Mouse (Mus musculus) right cerebral cortex, adult 2 months (tissue): ENCODE results near the gene Tbcel.
A peak's percentile ranks its signal among the peaks of the same experiment; 100 is the strongest.

Source experiments
- DNase-seq, 2 experiments: peaks; one replicate each; pipeline ENCODE4 v3.0.0; 2021 to 2022; ENCODE audit warnings: low spot score in 2 of 2

Gene Tbcel

DNA sequence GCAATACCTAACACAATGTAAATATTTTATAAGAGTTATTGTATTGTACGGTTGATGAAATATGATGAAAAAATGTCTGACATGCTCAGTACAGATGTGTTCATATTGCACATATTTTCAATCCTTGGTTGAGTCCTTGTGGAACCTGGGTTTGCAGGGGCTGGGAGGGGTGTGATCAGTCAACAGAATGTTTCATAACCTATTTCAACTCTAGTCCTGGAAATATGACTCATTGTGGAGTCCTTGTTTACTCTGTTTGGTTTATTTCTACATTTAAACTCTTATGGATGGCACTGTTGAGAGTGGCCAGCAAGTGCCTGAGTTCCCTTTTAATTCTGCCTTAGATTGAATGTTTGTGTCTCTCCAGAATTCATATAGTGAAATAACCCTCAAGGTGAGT lies 22.9 kb downstream of the Tbcel start:
- no peak for DNase-seq

DNA sequence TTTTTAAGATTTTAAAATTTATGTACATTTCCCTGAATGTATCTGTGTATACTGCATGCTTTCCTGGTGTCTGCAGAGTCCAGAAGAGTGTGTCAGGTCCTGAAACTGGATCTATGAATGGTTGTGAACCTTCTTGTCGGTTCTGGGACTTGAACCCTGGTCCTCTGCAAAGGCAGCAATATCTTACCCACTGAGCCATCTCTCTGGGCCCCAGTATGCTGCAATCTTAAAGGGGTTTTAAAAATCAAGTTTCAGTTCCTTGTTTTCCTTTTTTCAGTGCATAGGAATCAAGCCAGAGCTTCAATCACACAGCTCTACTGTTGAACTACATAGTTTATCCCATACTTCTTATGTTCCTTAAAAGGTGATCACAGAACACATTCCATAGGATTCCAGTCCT lies 24.7 kb downstream of the Tbcel start:
- no peak for DNase-seq

DNA sequence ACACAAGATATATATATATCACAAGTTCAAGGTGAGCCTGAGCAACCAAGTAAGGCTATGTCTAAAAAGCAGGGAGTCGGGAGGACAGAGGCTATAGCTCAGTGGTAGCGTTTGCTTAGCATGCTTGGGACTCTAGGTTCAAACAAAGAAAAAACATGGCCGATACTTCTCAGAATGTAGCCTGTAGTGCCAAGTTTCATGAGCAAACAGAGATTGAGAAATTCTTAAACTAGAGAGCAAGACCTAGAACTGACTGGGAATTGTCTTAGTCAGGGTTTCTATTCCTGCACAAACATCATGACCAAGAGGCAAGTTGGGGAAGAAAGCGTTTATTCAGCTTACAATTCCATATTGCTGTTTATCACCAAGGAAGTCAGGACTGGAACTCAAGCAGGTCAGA lies 31.4 kb downstream of the Tbcel start:
- no peak for DNase-seq

GRCm38 (mm10) chr9:42474244-42474643 lies 33.4 kb downstream of the Tbcel start:
- DNase-seq, result no peak

DNA sequence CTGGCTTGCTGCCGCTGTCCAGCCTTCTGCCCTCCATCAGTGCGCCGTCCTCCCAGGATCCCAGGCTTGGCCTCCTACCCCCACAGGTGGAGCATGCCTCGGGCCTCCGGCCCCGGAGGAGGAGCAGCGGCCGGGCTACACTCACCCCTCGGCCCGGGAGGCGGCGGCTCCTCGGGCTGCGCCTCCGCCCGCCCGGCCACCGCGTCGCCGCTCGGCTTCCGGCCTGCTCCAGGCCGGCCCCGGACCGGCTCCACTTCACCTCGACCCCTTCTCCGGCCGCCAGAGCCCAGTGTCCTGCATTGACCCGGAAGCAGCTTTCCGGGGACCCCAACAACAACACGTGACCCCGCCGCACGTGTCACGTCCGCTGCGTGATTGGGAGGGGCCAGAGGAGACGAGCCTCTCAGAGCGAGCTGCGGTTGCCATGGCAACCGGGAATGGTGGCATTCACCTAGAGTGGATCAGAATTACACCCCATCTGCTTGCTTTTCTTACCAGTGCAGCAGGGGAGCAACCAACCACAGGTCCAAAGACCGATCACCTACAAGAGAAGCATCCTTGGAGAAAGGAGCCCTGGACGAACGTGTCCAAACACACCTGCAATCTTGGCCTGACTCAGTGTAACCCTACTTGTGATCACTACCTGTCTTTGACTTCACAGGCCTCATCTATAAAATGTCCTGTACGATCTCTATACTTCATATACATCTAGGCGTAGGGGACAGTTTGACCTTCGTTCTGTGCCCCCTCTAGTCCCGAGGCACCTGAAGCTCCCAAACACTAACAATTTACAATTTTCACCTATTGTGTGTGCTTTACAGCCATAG lies 35.5 kb downstream of the Tbcel start:
- DNase-seq, result peak; percentile 92 to 96

GRCm38 (mm10) chr9:42471214-42471613 lies 36.4 kb downstream of the Tbcel start:
- DNase-seq, result peak in 1 of 2 experiments; percentile 35

DNA sequence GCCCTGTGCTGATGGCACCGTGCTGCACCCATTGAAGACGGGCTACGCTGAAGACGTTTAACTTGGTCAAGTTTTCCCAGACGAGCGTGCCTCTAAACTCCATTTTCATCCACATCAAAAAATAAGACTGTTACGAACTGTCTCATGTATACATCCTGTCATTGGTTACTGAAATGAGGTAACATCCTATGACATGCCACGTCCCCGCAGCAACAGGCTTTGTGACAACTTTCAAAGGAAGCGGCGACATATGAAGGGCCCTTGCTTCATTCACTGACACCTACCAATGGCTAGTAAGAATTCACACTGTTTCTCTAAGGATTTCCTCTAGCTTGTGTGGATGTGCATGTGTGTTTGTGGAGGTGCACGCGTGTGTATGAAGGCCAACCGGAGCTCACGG lies 38.3 kb downstream of the Tbcel start:
- no peak for DNase-seq

GRCm38 (mm10) chr9:42468360-42468759 lies 39.2 kb downstream of the Tbcel start:
- no peak for DNase-seq

GRCm38 (mm10) chr9:42467116-42467815 lies 40.3 kb downstream of the Tbcel start:
- DNase-seq, result no peak

DNA sequence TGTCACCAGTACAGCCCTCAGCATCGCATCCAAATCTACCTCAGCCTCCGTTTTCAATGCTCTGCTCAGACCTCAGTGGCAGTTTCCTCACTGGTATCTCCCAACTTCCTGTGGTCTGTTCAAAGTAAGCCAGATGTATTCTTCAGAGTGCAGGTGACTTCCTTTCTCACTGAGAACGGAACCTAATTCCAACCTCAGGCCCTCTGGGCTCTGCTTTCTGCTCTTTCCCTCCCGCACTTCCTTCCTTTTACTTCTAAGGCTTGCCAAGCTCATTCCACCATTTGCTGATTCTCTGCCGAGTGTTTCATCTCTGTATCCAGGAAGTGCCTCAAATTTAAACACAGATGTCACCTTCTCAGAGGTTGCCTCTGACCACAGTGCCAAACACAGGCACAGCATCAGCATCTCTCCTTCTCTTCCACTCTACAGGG lies 41.9 kb downstream of the Tbcel start:
- DNase-seq, result no peak

DNA sequence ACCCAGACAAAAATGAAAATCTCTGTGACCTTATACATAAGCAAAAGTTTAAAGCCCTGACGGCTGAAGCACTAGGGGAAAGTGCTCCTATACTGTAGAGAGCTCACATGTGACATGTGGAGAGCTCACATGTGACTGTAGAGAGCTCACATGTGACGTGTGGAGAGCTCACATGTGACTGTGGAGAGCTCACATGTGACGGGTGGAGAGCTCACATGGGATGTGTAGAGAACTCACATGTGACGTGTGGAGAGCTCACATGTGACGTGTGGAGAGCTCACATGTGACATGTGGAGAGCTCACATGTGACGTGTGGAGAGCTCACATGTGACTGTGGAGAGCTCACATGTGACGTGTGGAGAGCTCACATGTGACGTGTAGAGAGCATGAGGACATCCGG lies 43.4 kb downstream of the Tbcel start:
- DNase-seq, result no peak

- DNase-seq, result no peak
Measured at GRCm38 (mm10) chr9:42463220-42463989, 44.2 kb downstream of the Tbcel start.

- DNase-seq, result no peak
Measured at GRCm38 (mm10) chr9:42462585-42463219, 44.9 kb downstream of the Tbcel start.

GRCm38 (mm10) chr9:42461390-42462108 lies 46.1 kb downstream of the Tbcel start:
- no peak for DNase-seq

- DNase-seq, result no peak
Measured at GRCm38 (mm10) chr9:42460353-42460752, 47.3 kb downstream of the Tbcel start.

DNA sequence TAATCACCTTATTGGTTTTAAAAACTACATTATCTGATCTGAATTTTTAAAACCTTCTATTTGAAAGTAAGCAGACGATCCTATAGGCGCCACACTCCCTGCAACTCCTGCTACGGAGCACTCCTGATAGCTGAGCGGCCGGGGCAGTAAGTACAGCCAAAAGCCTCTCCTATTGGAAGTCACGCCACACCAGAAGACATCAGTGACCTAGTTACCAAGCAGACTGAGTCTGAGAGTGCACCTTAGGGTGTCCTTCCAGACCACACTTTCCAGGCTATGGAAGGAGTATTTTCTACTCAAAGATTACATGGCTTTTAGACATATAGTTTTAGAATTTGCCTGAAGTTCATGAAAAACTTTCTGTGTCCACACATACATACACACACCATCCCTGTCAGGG lies 47.9 kb downstream of the Tbcel start:
- DNase-seq, result no peak

DNA sequence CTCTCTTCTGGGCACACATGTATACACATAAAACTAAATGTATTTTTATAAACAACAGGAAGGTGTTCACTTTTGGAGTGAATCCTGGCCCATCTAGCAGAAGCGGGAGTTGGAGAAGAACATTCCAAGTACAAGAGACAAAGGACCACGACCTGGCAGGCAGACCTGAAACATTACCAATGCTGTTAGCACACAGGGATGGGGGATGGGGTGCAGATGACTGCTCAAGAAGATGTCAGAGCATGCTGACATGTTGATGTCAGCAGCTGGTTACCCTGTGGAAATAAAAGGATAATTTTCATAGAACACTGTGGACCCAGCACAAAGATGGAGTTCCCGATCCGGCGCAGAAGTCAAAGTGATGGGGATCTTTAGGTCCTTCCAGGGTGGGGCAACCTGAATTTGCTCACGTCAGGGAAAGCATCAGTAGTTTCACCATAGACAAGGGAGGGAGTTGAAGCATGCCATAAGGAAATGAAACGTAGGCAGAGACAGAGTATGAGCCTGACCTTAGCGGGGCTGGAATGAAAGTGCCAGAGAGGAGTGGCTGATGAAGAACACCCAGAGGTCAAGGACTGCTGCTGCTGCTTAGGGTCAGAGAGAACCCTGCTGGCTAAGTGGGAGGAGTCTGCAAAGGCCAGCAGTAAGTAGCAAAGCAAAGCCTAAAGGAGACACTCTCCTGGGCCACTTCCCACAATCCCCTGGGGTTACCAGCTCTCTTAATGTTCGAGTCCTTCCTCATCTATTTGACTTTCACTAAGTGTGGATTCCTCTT lies 48.7 kb downstream of the Tbcel start:
- no peak for DNase-seq

DNA sequence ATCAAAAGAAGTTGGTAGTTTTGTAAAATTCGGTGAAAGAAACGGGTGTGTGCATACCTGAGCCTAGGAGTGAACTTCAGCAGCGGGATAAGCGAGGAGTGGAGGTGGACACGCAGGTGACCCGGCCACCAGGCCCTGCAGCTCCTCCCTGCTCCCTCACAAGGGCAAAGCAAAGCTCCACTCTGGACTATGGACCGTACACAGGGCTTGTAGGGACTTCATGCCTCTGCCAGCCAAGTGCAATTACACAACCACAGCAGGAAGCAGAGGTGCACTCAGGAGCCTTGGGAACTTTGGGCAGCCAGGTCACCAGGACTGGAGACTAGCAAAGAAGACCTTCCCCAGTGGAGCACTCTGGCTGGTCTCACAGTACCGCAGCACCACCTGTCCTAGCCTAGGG lies 50.1 kb downstream of the Tbcel start:
- DNase-seq, result no peak

DNA sequence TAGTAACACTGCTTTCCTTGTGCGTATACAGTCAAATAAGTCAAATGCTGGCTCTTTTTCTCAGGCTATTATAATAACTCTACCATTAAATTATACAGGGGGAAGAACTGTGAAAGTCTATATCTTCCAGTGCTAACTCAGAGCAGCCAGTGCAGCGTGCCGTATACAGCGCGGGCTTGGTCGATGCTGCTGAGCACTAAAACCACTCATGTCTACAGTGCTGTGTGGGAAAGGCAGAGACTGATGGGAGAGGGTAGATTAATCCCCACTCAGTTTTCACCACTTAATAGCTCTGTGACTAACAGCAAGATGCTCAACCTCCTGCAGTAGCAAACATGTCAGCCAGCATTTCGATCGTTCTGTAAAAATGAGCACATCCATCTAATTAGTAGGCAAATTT lies 53.2 kb downstream of the Tbcel start:
- DNase-seq, result no peak

DNA sequence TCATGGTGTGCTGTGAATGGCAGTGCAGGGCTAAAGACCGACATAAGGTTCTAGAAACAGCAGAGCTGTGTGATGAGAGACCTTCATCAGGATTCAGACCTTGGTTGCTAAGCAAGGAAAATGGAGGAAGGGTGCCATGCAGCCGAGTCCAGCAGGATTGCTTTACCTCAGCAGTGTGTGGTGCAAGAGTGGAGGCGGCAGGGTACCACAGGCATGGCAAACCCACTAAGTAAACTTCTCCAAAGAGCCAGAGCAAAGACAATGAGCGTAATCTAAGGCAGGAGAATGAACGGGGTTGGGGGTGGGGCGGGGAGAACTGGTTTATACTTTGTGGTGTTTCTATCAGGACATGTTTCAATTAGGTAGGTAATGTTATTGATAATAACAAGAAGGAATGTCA lies 58.6 kb downstream of the Tbcel start:
- DNase-seq, result no peak

GRCm38 (mm10) chr9:42442100-42442499 lies 65.5 kb downstream of the Tbcel start:
- peak in 1 of 2 experiments; percentile 36 for DNase-seq
